8 mouse cellular contexts compared by ENCODE assay signal in genomic region chr4:46344288-46344687, GRCm38 (mm10). TPM values are rescaled to one million over a fixed set of nuclear protein-coding genes. Genes with fewer than 3 reads are reported as not detected.
DNase-seq lines count a peak whose midpoint lies in the region; ATAC-seq and TF ChIP-seq lines count a peak whose summit lies in the region.

No protein-coding gene starts in this region.

- H3K4me3 ChIP-seq in ES-E14 (ENCODE audit: insufficient read depth in 1 of 2, low read depth in 1 of 2, low read length in 2 of 2, poor library complexity in 1 of 2, severe bottlenecking in 1 of 2), result peak overlapping the region; percentile 38 to 67
- peak overlapping the region; percentile 30 for H3K4me3 ChIP-seq in forebrain, embryonic 14.5 days (ENCODE audit: low read depth, low read length)
- peak overlapping the region; percentile 30 for H3K4me3 ChIP-seq in kidney, postnatal 0 days (replicated peaks; ENCODE audit: low read depth, low read length)
- peak overlapping the region; percentile 37 for H3K4me3 ChIP-seq in midbrain, embryonic 12.5 days

- peaks cover 0 to 8% of the 10 kb centered on the region in 2 experiments; a peak in 1 of 4 replicates for H3K4me1 ChIP-seq in ES-E14 (ENCODE audit: control insufficient read depth in 2 of 2, insufficient read depth in 2 of 2, low read length in 2 of 2, poor library complexity in 1 of 2)
- no peaks in the 10 kb centered on the region for H3K4me1 ChIP-seq in forebrain, embryonic 14.5 days (ENCODE audit: control insufficient read depth, insufficient read depth, low read length)
- H3K4me1 ChIP-seq in kidney, postnatal 0 days (replicated peaks; ENCODE audit: insufficient read depth, low read length), result no peaks in the 10 kb centered on the region
- peaks cover 16% of the 10 kb centered on the region for H3K4me1 ChIP-seq in midbrain, embryonic 12.5 days

- H3K27me3 ChIP-seq in forebrain, embryonic 14.5 days (replicated peaks; ENCODE audit: control insufficient read depth, insufficient read depth, low read length), result peaks cover 91% of the 10 kb centered on the region
- peaks cover 96% of the 10 kb centered on the region for H3K27me3 ChIP-seq in kidney, postnatal 0 days (ENCODE audit: insufficient read depth, low read length)
- H3K27me3 ChIP-seq in midbrain, embryonic 12.5 days, result peaks cover 94% of the 10 kb centered on the region

- ATAC-seq in forebrain, embryonic 14.5 days, result peak; percentile 54
- no peak for ATAC-seq in kidney, postnatal 0 days (replicated peaks; ENCODE audit: low FRiP score, low read depth)
- ATAC-seq in midbrain, embryonic 12.5 days (ENCODE audit: low FRiP score, low read depth), result no peak

- no peaks in the 10 kb centered on the region for H3K36me3 ChIP-seq in ES-E14 (ENCODE audit: control insufficient read depth, insufficient read depth, low read length, poor library complexity, severe bottlenecking)
- no peaks in the 10 kb centered on the region for H3K36me3 ChIP-seq in forebrain, embryonic 14.5 days (ENCODE audit: control insufficient read depth, insufficient read depth, low read length)
- no peaks in the 10 kb centered on the region for H3K36me3 ChIP-seq in kidney, postnatal 0 days (ENCODE audit: insufficient read depth, low read length)
- H3K36me3 ChIP-seq in midbrain, embryonic 12.5 days, result no peaks in the 10 kb centered on the region

- in situ Hi-C loops in ES-E14 (cut with MboI; ENCODE audit: low sequenced_read_pairs in 2 of 2, unreplicated experiment in 2 of 2), result loop anchor here in 1 of 2 experiments (25.0 kb wide), 1 partner anchor 1693 kb away; the partner anchor contains the start of gene Nr4a3

- WGBS in forebrain, embryonic 14.5 days, result 0% methylated on average over 48 of the region's 51 CpGs
- 0% methylated on average over 51 of the region's 51 CpGs for WGBS in kidney, postnatal 0 days
- under 1% methylated on average over 50 of the region's 51 CpGs for WGBS in midbrain, embryonic 12.5 days

- no peaks in the 10 kb centered on the region for H3K9me3 ChIP-seq in ES-E14 (ENCODE audit: control insufficient read depth, insufficient read depth, low read depth, low read length)
- H3K9me3 ChIP-seq in forebrain, embryonic 14.5 days (replicated peaks; ENCODE audit: control insufficient read depth, low read length), result no peaks in the 10 kb centered on the region
- no peaks in the 10 kb centered on the region for H3K9me3 ChIP-seq in kidney, postnatal 0 days (replicated peaks; ENCODE audit: low read length)
- H3K9me3 ChIP-seq in midbrain, embryonic 12.5 days, result no peaks in the 10 kb centered on the region

- peak; percentile 67 for DNase-seq in CD4-positive, CD25-positive, alpha-beta regulatory T cell, adult 2 months (ENCODE audit: low read depth, low spot score)
- DNase-seq in ES-E14 (ENCODE audit: low read depth, low spot score), result no peak
- DNase-seq in forebrain, embryonic 14.5 days (ENCODE audit: low spot score), result no peak
- DNase-seq in kidney, postnatal 0 days (ENCODE audit: low spot score), result no peak
- DNase-seq in thymus, postnatal 36 days, result peak; percentile 15 to 33
- no peak for DNase-seq in left cerebral cortex, adult 9 months (ENCODE audit: low spot score in 2 of 2)
- no peak for DNase-seq in cerebellum, adult 11 months

- no peak for TF ChIP-seq CTCF in kidney, postnatal 0 days (IDR thresholded peaks at IDR 0.05; ENCODE audit: low read depth)

- peak overlapping the region; percentile 33; the same call in 1 of the 2 replicates for H3K9ac ChIP-seq in ES-E14 (ENCODE audit: insufficient read depth, low read depth, low read length, poor library complexity, severe bottlenecking)
- no peak overlapping the region for H3K9ac ChIP-seq in forebrain, embryonic 14.5 days (ENCODE audit: low read length)
- H3K9ac ChIP-seq in kidney, postnatal 0 days (ENCODE audit: low read depth, low read length), result 0 out of 2 replicates have a peak overlapping the region, but pooled peaks have one; percentile 4
- no peak overlapping the region; the same call in 1 of the 2 replicates for H3K9ac ChIP-seq in midbrain, embryonic 12.5 days (replicated peaks)

- peak overlapping the region; percentile 46 for H3K4me2 ChIP-seq in forebrain, embryonic 14.5 days (ENCODE audit: low read length)
- peak overlapping the region; percentile 50 for H3K4me2 ChIP-seq in kidney, postnatal 0 days (ENCODE audit: low read length)
- peak overlapping the region; percentile 45 for H3K4me2 ChIP-seq in midbrain, embryonic 12.5 days (replicated peaks)

- H3K27ac ChIP-seq in ES-E14 (ENCODE audit: insufficient read depth, low read depth, low read length, poor library complexity, severe bottlenecking), result no peak overlapping the region
- no peak overlapping the region for H3K27ac ChIP-seq in forebrain, embryonic 14.5 days (ENCODE audit: low read depth, low read length)
- no peak overlapping the region for H3K27ac ChIP-seq in kidney, postnatal 0 days
- no peak overlapping the region for H3K27ac ChIP-seq in midbrain, embryonic 12.5 days (replicated peaks)

TF ChIP-seq in ES-E14, 5 proteins besides CTCF, POLR2A, EP300 and RAD21:
- TF ChIP-seq HCFC1 (IDR thresholded peaks at IDR 0.05; ENCODE audit: borderline replicate concordance, insufficient read depth, low read length) (no peak), ZNF384 (IDR thresholded peaks at IDR 0.05; ENCODE audit: low read depth, low read length) (no peak), MAFK (IDR thresholded peaks at IDR 0.05; ENCODE audit: insufficient read depth, low read depth, low read length) (no peak), ZC3H11A (IDR thresholded peaks at IDR 0.05; ENCODE audit: borderline replicate concordance, low read depth, low read length) (no peak), CHD2 (IDR thresholded peaks at IDR 0.05; ENCODE audit: low read depth, low read length) (no peak)

RNA-seq across cellular contexts. Expression of gene Foxe1, which starts 0.9 kb away (rescaled TPM):
- total RNA-seq in ES-E14 (2012; rRNA removed), result 0.21 and 0.22 TPM in 2 replicates
- not detected in 2 replicates for polyA plus RNA-seq in forebrain, embryonic 14.5 days (2014; fragmentation: Nextera tagmentation; extraction: Ambion mirVana)
- not detected in 2 replicates for polyA plus RNA-seq in kidney, postnatal 0 days (2015; fragmentation: Nextera tagmentation; extraction: Ambion mirVana)
- polyA plus RNA-seq in midbrain, embryonic 12.5 days (2016; fragmentation: Nextera tagmentation; extraction: Ambion mirVana), result not detected in 2 replicates

RNA-seq across cellular contexts. Expression of gene Trmo, which starts 44.9 kb away (rescaled TPM):
- 18.8 and 21.0 TPM in 2 replicates for total RNA-seq in ES-E14 (2012; rRNA removed)
- 13.2 and 15.0 TPM in 2 replicates for polyA plus RNA-seq in forebrain, embryonic 14.5 days (2014; fragmentation: Nextera tagmentation; extraction: Ambion mirVana)
- 9.6 and 10.1 TPM in 2 replicates for polyA plus RNA-seq in kidney, postnatal 0 days (2015; fragmentation: Nextera tagmentation; extraction: Ambion mirVana)
- polyA plus RNA-seq in midbrain, embryonic 12.5 days (2016; fragmentation: Nextera tagmentation; extraction: Ambion mirVana), result 9.4 and 10.0 TPM in 2 replicates

Comparison
In these comparisons a context has a peak if more than half of its experiments do, and no peak if none do; other contexts are left out.
1. DNase-seq: peak in CD4-positive, CD25-positive, alpha-beta regulatory T cell, adult 2 months (single experiment) and thymus, postnatal 36 days (2 of 2); none in ES-E14 (single experiment), forebrain, embryonic 14.5 days (single experiment), kidney, postnatal 0 days (single experiment), left cerebral cortex, adult 9 months (0 of 2) and cerebellum, adult 11 months (single experiment).
2. H3K9ac ChIP-seq: peak in ES-E14 (single experiment) and kidney, postnatal 0 days (single experiment); none in forebrain, embryonic 14.5 days (single experiment) and midbrain, embryonic 12.5 days (single experiment).
3. Peak in every context shown above with its lines, with median percentiles within 50 percentile points of each other: H3K4me3 ChIP-seq and H3K4me2 ChIP-seq.